Mouse (Mus musculus): ENCODE results near the gene Gnb1.
A peak's percentile ranks its signal among the peaks of the same experiment; 100 is the strongest.
"Not testable (repeated sequence)": the region's sequence is repeated elsewhere in the genome, so short reads cannot be mapped to it uniquely, and the experiment has no call there.

Gene Gnb1

DNA sequence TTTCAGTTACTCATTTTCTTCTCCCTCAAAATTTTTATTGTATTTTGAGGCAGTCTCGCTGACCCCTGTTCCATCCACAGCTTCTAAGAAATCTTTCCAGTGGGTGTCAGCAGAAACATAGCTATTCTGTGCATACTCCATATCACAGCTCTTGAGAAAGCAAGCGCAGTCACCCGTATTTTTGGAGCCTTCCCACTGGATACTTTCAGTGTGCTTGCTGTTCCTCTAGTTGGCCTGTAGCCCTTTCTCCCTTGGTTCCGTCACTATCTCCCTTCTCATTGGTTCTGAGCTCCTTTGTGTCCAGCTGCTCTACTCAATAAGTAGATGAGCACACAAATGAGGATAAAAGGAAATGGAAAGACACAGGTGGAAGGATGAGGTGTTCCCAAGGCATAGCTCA, 59.9 kb downstream of the Gnb1 start:
- no peak for DNase-seq (ENCODE audit: low spot score in 2 of 2)

GRCm38 (mm10) chr4:155552917-155553532, 61.9 kb downstream of the Gnb1 start:
- no peak for DNase-seq (ENCODE audit: low spot score in 2 of 2)

- no peak for DNase-seq (ENCODE audit: low spot score in 2 of 2)
These were observed 63.7 kb downstream of the Gnb1 start for GRCm38 (mm10) chr4:155554880-155555279.

- DNase-seq (ENCODE audit: low spot score in 2 of 2) = no peak
These were observed 64.3 kb downstream of the Gnb1 start for GRCm38 (mm10) chr4:155555464-155555863.

DNA sequence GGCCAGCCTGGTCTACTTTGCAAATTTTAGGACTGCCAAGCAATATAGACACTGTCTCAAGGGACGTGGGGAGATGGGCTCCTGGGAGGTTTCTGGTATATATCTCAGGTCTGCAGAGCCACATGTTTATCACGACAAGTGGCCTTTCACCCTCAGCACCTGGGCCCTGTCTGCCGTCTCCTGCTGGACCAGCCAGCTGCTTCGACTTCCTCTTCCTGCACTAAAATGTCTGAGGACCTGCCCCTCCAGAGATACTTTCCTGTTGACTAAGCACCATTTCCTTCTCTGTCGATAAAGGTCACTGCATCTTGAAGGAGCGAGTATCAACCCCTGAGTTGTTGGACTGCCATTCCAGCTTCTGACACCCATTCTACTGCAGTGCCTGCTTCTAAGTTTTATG, 68.3 kb downstream of the Gnb1 start:
- no peak for DNase-seq (ENCODE audit: low spot score in 2 of 2)

- no peak for DNase-seq (ENCODE audit: low spot score in 2 of 2)
These were observed 69.8 kb downstream of the Gnb1 start for GRCm38 (mm10) chr4:155560932-155561331.

DNA sequence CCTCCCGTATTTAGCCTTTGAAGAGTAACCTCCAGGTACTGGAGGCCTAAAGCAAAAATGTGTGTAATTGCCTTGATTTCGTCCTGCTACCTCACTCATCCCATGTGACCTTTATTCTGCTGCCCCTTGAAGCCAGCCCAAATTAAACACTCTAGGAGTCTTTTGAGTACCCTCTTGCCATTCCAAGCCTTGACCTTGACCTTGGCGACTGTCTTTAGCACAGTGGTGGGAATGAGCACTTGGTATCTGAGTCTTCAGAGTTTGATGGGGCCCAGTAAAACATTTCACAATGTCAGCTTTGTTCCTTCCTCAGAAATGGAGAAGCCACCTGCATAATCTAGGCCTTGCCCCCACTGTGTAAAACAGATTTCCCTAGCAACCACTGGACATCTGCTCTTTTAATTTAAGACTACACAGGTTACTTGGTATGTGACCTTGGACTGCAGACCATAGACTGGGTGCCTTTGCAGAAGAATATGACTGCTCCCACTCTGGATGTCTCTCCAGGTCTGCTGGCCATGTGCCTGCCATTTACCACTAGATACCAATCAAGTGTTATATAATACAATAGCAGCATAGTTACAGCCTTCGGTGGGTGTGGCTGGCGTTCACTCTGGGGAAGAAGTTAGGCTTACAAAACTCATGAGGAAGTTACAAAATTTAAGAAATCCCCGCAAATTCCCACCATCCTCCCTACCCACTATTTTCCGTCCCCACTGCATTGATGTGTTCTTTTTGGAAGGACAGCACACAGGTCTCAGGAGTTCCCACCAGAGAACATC, 70.7 kb downstream of the Gnb1 start, which contains the start of gene Nadk:
Gene Nadk, plus strand, starts transcription at position 718 of the 782 bp plus-strand sequence.
- no peak for DNase-seq (ENCODE audit: low spot score in 2 of 2)

DNA sequence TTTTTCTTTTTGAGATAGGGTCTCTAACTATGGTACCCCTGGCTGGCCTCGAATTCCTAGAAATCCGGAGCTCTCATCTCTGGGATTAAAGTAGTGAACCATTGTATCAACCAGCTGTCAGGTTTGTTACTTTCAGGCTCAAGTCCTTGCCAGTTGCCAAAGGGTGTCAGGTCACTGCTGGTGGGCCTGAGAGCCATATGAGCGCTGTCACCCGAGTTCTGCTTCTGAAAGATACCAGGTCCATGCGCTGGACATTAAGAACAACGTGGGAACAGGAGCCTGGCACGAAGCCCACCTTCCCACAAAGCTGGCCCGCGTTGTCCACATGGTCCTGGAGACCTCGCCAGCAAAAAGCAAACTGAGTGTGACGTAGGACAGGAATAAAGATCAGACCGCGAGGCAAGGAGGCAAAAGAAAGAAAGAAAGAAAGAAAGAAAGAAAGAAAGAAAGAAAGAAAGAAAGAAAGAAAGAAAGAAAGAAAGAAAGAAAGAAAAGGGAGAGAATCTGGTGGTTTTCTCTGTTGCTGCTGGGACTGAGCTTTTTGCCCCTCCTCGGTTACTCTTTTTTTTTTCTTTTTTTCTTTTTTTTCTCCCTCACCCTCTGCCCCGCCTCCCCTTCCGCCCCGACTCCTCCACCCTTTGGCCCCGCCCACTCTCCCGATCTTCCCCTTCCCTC, 71.7 kb downstream of the Gnb1 start:
- peak; percentile 56 to 57 for DNase-seq (ENCODE audit: low spot score in 2 of 2)

- DNase-seq (ENCODE audit: low spot score in 2 of 2) = peak; percentile 91 to 92
These were observed 72.5 kb downstream of the Gnb1 start for GRCm38 (mm10) chr4:155563400-155564231.

DNA sequence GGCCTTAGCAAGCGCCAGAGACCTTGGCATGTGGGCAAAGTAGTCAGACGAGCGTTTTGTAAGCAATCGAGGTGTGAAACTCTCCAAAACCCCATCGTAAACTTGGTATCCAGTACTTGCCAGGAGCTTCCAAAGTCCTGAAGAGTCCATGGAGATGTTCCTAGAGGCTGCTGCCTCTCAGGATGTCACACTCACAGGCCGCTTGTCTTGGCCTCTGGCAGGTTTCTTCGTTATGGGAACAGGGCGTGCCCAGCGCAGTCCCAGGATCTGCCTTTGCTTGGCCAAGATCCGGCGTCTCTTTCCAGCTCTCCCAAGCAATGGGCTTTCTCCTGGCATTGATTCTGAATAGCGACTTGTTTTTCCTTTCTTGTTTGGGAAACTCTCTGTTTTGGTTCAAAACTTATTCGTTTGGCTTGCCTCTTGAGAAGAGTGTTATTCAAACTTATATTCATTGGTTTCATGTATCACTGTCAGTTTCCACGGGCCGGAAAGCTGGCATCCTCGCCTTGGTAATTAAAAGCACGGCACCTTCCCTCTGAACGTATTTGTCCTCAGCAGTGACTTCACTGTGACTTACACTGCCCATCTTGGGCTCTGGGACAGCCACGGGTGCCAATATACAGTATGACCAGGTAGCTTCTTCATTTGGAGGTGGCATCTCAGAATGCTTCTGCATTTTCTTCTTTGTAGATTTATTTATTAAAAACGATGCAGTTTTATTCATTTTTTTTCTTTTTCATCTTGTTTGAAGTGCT, 73.3 kb downstream of the Gnb1 start:
- no peak for DNase-seq (ENCODE audit: low spot score in 2 of 2)

DNA sequence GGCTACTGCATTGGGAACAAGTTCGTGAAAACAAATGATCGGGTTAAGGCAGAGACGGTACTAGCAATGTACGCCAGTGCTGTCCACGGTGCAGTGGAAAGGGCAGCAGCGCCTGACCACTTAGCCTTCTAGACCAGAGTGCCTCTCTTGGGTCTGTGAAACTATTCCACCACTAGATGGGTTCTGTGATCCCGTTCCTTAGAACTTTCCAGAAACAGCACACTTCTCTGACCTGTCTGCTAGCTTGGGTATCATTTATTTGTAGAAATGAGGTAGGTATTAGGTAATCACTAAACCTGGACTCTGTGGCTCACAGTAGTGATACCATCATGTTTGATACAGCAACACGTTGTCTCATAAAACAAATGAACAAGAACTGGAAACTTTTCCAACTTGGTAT, 75.4 kb downstream of the Gnb1 start:
- no peak for DNase-seq (ENCODE audit: low spot score in 2 of 2)

GRCm38 (mm10) chr4:155568170-155568569, 77.0 kb downstream of the Gnb1 start:
- DNase-seq (ENCODE audit: low spot score in 2 of 2) = no peak

DNA sequence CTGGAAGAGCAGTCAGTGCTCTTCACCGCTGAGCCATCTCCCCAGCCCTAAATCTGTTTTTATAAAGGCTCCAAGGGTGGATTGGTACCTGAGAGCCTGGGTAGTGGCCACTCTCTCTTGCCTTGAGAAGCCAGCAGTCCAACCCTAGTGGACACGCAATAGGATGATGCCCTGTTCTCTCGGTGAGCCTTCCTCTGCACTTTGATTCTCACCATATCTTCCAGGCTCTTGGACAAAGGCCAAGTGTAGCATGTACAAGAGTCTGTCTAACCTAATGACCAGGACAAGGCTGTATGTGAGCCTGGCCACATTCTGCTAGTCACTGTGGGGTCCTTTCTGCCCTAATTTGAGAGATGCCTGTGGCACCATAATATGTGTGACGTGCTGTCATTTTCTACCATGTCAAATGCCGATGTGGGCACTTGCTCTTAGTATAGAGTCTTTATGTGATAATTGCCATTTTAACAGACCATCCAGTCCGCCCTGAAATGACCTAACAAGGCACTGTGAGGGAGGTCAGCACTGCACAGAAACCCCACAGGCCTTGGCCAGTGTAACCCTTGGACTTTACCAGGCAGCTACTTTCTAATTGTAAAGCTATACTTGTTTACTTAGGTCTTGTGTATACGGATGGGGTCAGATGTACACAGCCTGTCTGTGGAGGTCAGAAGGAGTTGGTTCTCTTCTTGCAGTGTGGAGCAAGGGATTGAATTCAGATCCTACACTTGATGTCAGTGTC, 77.6 kb downstream of the Gnb1 start:
- DNase-seq (ENCODE audit: low spot score in 2 of 2) = no peak

- DNase-seq (ENCODE audit: low spot score in 2 of 2) = no peak
These were observed 78.7 kb downstream of the Gnb1 start for GRCm38 (mm10) chr4:155569818-155570217.

DNA sequence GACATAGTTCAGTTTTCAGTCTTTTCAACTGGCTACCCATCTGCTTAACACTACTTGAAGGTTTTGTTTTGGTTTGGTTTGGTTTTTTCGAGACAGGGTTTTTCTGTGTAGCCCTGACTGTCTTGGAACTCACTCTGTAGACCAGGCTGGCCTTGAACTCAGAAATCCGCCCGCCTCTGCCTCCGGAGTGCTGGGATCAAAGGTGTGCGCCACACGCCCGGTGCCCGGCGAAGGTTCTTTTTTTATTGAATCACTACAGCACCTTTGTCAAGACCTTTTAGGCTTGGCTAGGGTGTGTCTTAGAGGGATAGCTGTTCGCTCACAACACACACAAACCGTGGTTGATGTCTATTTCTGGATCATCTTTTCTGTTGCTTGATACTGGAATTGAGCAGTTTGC, 79.2 kb downstream of the Gnb1 start:
- not testable (repeated sequence) for DNase-seq (ENCODE audit: low spot score in 2 of 2)

- no peak for DNase-seq (ENCODE audit: low spot score in 2 of 2)
These were observed 80.3 kb downstream of the Gnb1 start for GRCm38 (mm10) chr4:155571442-155571841.

DNA sequence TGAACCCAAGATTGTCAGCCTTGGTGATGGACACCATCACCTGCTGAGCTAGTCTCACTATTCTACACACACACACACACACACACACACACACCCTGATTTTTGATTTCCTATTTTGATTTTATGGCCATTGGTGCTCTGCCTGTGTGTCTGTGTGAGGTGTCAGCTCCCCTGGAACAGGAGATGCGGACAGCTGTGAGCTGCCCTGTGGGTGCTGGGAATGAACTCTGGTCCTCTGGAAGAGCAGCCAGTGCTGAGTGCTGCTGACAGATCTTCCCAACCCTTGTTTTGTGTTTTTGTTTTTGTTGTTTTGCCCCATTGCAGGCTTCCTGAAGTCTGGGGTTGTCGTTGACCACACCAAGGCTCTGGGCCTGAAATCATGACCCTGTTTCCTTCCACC, 82.0 kb downstream of the Gnb1 start:
- DNase-seq (ENCODE audit: low spot score in 2 of 2) = no peak

DNA sequence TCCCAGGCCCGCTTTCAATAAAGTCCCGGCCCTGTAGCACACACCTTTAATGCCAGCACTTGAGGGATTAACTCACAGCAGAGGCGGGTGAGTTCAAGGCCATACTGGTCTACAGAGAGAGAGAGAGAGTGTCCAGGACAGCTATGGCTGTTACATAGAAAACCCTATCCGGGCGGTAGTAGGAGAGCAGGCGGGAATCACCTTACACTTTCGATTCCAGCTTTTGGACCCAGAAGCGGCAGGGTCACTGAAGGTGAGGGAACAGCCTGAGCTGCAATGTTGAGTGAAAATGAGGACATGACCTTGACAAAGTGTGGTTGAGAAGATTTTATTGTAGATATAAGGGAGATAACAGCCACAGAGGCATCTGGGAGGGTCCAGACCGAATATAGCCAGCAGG, 82.7 kb downstream of the Gnb1 start:
- DNase-seq (ENCODE audit: low spot score in 2 of 2) = no peak

DNA sequence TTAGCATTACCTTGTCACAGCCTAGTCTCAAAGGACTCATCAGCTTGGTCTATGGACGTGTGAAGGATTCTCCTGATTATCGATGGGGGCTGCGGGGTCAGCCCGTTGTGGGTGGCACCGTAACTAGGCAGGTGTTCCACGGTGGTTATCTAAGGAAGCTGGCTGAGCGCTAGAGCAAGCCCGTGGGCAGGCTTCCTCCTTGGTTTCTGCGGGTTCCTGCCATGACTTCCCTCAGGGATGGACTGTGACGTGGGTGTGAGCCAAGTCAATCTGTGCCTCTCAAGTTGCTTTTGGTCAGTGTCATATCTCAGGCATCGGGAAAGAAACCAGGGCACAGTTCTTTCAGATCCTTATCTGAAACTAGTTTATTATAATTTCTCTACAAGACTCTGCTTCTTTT, 83.8 kb downstream of the Gnb1 start:
- DNase-seq (ENCODE audit: low spot score in 2 of 2) = no peak

GRCm38 (mm10) chr4:155575521-155575920, 84.4 kb downstream of the Gnb1 start:
- no peak for DNase-seq (ENCODE audit: low spot score in 2 of 2)

- DNase-seq (ENCODE audit: low spot score in 2 of 2) = no peak
These were observed 86.0 kb downstream of the Gnb1 start for GRCm38 (mm10) chr4:155577132-155577531.

Measured in frontal cortex, postnatal 14 days (tissue).